In genomic region chr14:121634093-121634735, GRCm38 (mm10) we compare ENCODE assay signal across 11 mouse cellular contexts.
A peak's percentile ranks its signal among the peaks of the same experiment; 100 is the strongest.
DNase-seq lines count a peak whose midpoint lies in the region; ATAC-seq lines count a peak whose summit lies in the region.
"Had no signal": no experiment of that assay in that cellular context is flagged by ENCODE, and none has a peak within 500 bp of the region (broad histone marks: within the 10 kb centered on the region; RNA-seq: fewer than 3 reads in every experiment).

No protein-coding gene starts in this region.

- ATAC-seq in kidney, embryonic 14.5 days (ENCODE audit: low FRiP score, low TSS enrichment): peak; percentile 54; the same call in 1 of the 2 replicates
- ATAC-seq: Patski had no signal

- H3K4me2 ChIP-seq in kidney, embryonic 14.5 days (replicated peaks; ENCODE audit: low read depth, low read length): 0 out of 2 replicates have a peak overlapping the region, but pooled peaks have one; percentile 6
- H3K4me2 ChIP-seq: liver, embryonic 15.5 days had no signal

- H3K4me3 ChIP-seq in kidney, embryonic 14.5 days (ENCODE audit: low read length): no peak overlapping the region
- H3K4me3 ChIP-seq: liver, embryonic 15.5 days had no signal

- no peaks in the 10 kb centered on the region for H3K4me1 ChIP-seq in kidney, embryonic 14.5 days (ENCODE audit: control insufficient read depth, insufficient read depth, low read length)
- H3K4me1 ChIP-seq: liver, embryonic 15.5 days had no signal

- peak; percentile 51 for DNase-seq in cerebellum, adult 8-10 months
- no peak for DNase-seq in cerebellum, adult 11-12 months
- no peak for DNase-seq in kidney, adult 8-10 months
- peak; percentile 18 for DNase-seq in R1 (ENCODE audit: low read depth, low spot score)
- peak; percentile 44 to 51 for DNase-seq in kidney, postnatal 25 days
- DNase-seq in Muller cell, postnatal 12 days (ENCODE audit: inconsistent ontology term): no peak
- no peak for DNase-seq in left cerebral cortex, postnatal 10 days (ENCODE audit: extremely low spot score in 1 of 2, low spot score in 2 of 2)
- DNase-seq: adrenal gland, postnatal 25 days had no signal

- H3K27ac ChIP-seq in kidney, embryonic 14.5 days (ENCODE audit: low read depth, low read length): no peak overlapping the region
- H3K27ac ChIP-seq: liver, embryonic 15.5 days had no signal

- peaks cover 6% of the 10 kb centered on the region; the same call in 1 of the 2 replicates for H3K36me3 ChIP-seq in kidney, embryonic 14.5 days (ENCODE audit: control insufficient read depth, insufficient read depth, low read length)
- H3K36me3 ChIP-seq: liver, embryonic 15.5 days had no signal

- 33% methylated on average over 14 of the region's 14 CpGs for WGBS in kidney, embryonic 14.5 days

- intact Hi-C loops in left cerebral cortex, postnatal 10 days (cut with DNase I): no loop called here

- H3K27me3 ChIP-seq in kidney, embryonic 14.5 days (ENCODE audit: control insufficient read depth, insufficient read depth, low read length): no peaks in the 10 kb centered on the region
- H3K27me3 ChIP-seq: liver, embryonic 15.5 days; Patski had no signal

- H3K9ac ChIP-seq in kidney, embryonic 14.5 days (ENCODE audit: low read depth, low read length): no peak overlapping the region
- H3K9ac ChIP-seq: liver, embryonic 15.5 days had no signal

- no peaks in the 10 kb centered on the region for H3K9me3 ChIP-seq in kidney, embryonic 14.5 days (ENCODE audit: control insufficient read depth, low read length)
- H3K9me3 ChIP-seq: liver, embryonic 15.5 days had no signal

Comparison
In these comparisons a context has a peak if more than half of its experiments do, and no peak if none do; other contexts are left out.
1. DNase-seq: peak in cerebellum, adult 8-10 months (single experiment), R1 (single experiment) and kidney, postnatal 25 days (2 of 2); none in cerebellum, adult 11-12 months (single experiment), kidney, adult 8-10 months (0 of 2), Muller cell, postnatal 12 days (single experiment) and left cerebral cortex, postnatal 10 days (0 of 2).